In genomic region chr1:165603218-165603617, GRCm38 (mm10) we compare ENCODE assay signal across 23 mouse cellular contexts. TPM values are rescaled to one million over a fixed set of nuclear protein-coding genes. Genes with fewer than 3 reads are reported as not detected.
A peak's percentile ranks its signal among the peaks of the same experiment; 100 is the strongest.
DNase-seq lines count a peak whose midpoint lies in the region; ATAC-seq lines count a peak whose summit lies in the region.
"Had no signal": no experiment of that assay in that cellular context is flagged by ENCODE, and none has a peak within 500 bp of the region (broad histone marks: within the 10 kb centered on the region; RNA-seq: fewer than 3 reads in every experiment).

No protein-coding gene starts in this region.

- no peak overlapping the region for H3K4me3 ChIP-seq in embryonic facial prominence, embryonic 14.5 days (ENCODE audit: low read depth, low read length)
- no peak overlapping the region for H3K4me3 ChIP-seq in embryonic facial prominence, embryonic 10.5 days
- H3K4me3 ChIP-seq: forebrain, embryonic 10.5 days; gastrocnemius, adult 2 months; kidney, embryonic 15.5 days; limb, embryonic 10.5 days; midbrain, embryonic 13.5 days; neural tube, embryonic 13.5 days had no signal

- WGBS in embryonic facial prominence, embryonic 14.5 days = 93% methylated on average over 14 of the region's 14 CpGs
- 91% methylated on average over 14 of the region's 14 CpGs for WGBS in embryonic facial prominence, embryonic 10.5 days

- no peaks in the 10 kb centered on the region for H3K9me3 ChIP-seq in embryonic facial prominence, embryonic 14.5 days (ENCODE audit: control insufficient read depth, low read length)
- H3K9me3 ChIP-seq in embryonic facial prominence, embryonic 10.5 days = no peaks in the 10 kb centered on the region
- H3K9me3 ChIP-seq: forebrain, embryonic 10.5 days; kidney, embryonic 15.5 days; limb, embryonic 10.5 days; midbrain, embryonic 13.5 days; neural tube, embryonic 13.5 days had no signal

- no peak overlapping the region for H3K27ac ChIP-seq in embryonic facial prominence, embryonic 14.5 days (replicated peaks; ENCODE audit: low read depth, low read length)
- no peak overlapping the region for H3K27ac ChIP-seq in embryonic facial prominence, embryonic 10.5 days (replicated peaks)
- H3K27ac ChIP-seq: forebrain, embryonic 10.5 days; hindbrain, embryonic 14.5 days; kidney, embryonic 15.5 days; limb, embryonic 10.5 days; midbrain, embryonic 13.5 days; neural tube, embryonic 13.5 days had no signal

- H3K36me3 ChIP-seq in embryonic facial prominence, embryonic 14.5 days (ENCODE audit: control insufficient read depth, insufficient read depth, low read length) = peaks cover 81% of the 10 kb centered on the region
- H3K36me3 ChIP-seq in embryonic facial prominence, embryonic 10.5 days (replicated peaks) = peaks cover 89% of the 10 kb centered on the region

- ATAC-seq in embryonic facial prominence, embryonic 14.5 days (ENCODE audit: low read depth) = peak; percentile 4; the same call in 1 of the 2 replicates
- ATAC-seq in granulocyte monocyte progenitor cell, adult 5-6 weeks (replicated peaks; ENCODE audit: poor library complexity, severe bottlenecking) = peak; percentile 54
- ATAC-seq: intestine, embryonic 16.5 days had no signal

- no peak overlapping the region for H3K9ac ChIP-seq in embryonic facial prominence, embryonic 14.5 days (ENCODE audit: low read depth, low read length)
- H3K9ac ChIP-seq: hindbrain, embryonic 14.5 days; kidney, embryonic 15.5 days; midbrain, embryonic 13.5 days; neural tube, embryonic 13.5 days had no signal

- no peaks in the 10 kb centered on the region for H3K27me3 ChIP-seq in embryonic facial prominence, embryonic 14.5 days (replicated peaks; ENCODE audit: control insufficient read depth, insufficient read depth, low read length)
- H3K27me3 ChIP-seq in embryonic facial prominence, embryonic 10.5 days (replicated peaks; ENCODE audit: low read depth, poor library complexity, severe bottlenecking) = no peaks in the 10 kb centered on the region
- H3K27me3 ChIP-seq: kidney, embryonic 15.5 days; midbrain, embryonic 13.5 days; neural tube, embryonic 13.5 days had no signal

- no peak overlapping the region for H3K4me2 ChIP-seq in embryonic facial prominence, embryonic 14.5 days (ENCODE audit: low read depth, low read length)
- H3K4me2 ChIP-seq: hindbrain, embryonic 14.5 days; kidney, embryonic 15.5 days; midbrain, embryonic 13.5 days; neural tube, embryonic 13.5 days had no signal

- DNase-seq in embryonic facial prominence, embryonic 14.5 days (ENCODE audit: low spot score) = no peak
- DNase-seq in embryonic facial prominence, embryonic 10.5 days (ENCODE audit: low spot score) = no peak
- peak; percentile 58 for DNase-seq in lung, postnatal 10 days
- DNase-seq in lung, postnatal 36 days = no peak
- DNase-seq in yolk sac, embryonic 10.5 days (ENCODE audit: low spot score) = peak; percentile 78
- no peak for DNase-seq in MN1 (ENCODE audit: low spot score)
- DNase-seq: adrenal gland, adult 8-10 months; cerebellum, adult 11 months; cerebellum, postnatal 14 days; embryo, embryonic 11 days; gastrocnemius, adult 2 months; heart, adult 18-20 months; heart, postnatal 36 days; kidney, postnatal 4 days; right cerebral cortex, adult 18-20 months had no signal

- no peaks in the 10 kb centered on the region for H3K4me1 ChIP-seq in embryonic facial prominence, embryonic 14.5 days (ENCODE audit: control insufficient read depth, insufficient read depth, low read length)
- H3K4me1 ChIP-seq in embryonic facial prominence, embryonic 10.5 days = no peaks in the 10 kb centered on the region
- H3K4me1 ChIP-seq: forebrain, embryonic 10.5 days; kidney, embryonic 15.5 days; limb, embryonic 10.5 days; midbrain, embryonic 13.5 days; neural tube, embryonic 13.5 days had no signal

RNA-seq across cellular contexts. Expression of gene Mpzl1, which starts 31.1 kb away (rescaled TPM):
- 157 and 170 TPM in 2 replicates for polyA plus RNA-seq in embryonic facial prominence, embryonic 14.5 days (2014; fragmentation: Nextera tagmentation; extraction: Ambion mirVana)
- polyA plus RNA-seq in embryonic facial prominence, embryonic 10.5 days (2016; fragmentation: Nextera tagmentation; extraction: Ambion mirVana) = 138 and 139 TPM in 2 replicates
- total RNA-seq in granulocyte monocyte progenitor cell, adult 5-6 weeks (2014; fragmentation: Nextera tagmentation) = 0.98 and 20.5 TPM in 2 replicates
- 0.41 and 0.73 TPM in 2 replicates for total RNA-seq in granulocyte monocyte progenitor cell, adult 5-6 weeks (2017)

Comparison
In these comparisons a context has a peak if more than half of its experiments do, and no peak if none do; other contexts are left out.
1. DNase-seq: peak in lung, postnatal 10 days (single experiment) and yolk sac, embryonic 10.5 days (single experiment); none in embryonic facial prominence, embryonic 14.5 days (single experiment), embryonic facial prominence, embryonic 10.5 days (single experiment), lung, postnatal 36 days (single experiment) and MN1 (single experiment).